Mouse (Mus musculus) layer of hippocampus, adult 8-10 months (tissue): Measurements from ENCODE around the gene Tcp11l1. TPM values are rescaled to one million over a fixed set of nuclear protein-coding genes. Genes with fewer than 3 reads are reported as not detected.

Source experiments
- DNase-seq, 2 experiments: peaks; one replicate each; pipeline ENCODE4 v3.0.0; 2022; ENCODE audit warnings: low spot score in 2 of 2
- total RNA-seq, 4 experiments: library from RNA; stranded (reverse); gene quantifications; 2 replicates each; pipeline ENCODE4 v1.2.4; 2022

Tcp11l1 gene
- total RNA-seq: 10 to 100 TPM; 39.0 to 53.4 (median 42.7) TPM

DNA sequence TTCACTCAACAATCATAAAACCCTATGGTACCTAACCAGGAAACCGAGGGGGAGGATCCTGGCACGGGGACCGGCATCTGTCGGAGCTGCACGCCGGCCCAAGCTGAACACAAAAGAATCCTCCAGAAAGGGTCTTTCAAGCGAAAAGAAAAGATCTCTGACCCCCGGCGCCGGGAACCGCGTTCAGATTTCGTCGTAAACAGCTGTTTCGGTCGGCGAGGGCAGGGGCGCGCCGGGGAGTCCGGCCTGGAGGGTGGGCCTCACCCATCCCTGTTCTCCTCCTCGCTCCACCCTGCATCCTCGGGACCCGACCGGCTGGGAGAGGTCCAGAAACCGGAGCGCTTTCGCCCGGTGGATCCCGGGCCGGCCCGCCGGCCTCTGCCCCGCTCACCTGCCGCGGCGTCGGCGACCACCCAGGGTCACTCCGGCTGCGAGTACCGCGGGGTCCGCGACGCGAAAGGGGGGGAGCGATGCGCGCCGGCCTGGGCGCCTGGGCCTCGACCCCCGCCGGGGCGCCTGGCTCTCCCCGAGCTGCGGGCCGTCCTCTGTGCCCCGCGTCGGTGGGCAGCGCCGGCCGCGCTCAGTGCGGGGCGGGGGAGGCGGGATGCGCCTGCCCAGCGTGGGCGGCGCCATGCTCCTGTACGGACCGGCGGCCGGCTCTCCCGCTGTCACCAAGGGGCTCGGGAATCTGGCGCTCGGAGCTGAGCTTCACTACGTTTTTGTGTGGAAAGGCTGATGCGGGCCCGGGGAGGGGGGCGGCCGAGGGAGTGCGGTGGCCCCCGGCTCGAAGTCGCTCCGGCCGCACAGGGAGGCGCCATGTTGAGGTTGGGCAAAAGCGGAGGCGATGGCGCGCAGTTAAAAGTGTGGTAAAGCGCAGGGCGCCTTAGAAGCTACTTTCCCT is at the start of gene Tcp11l1:
Gene Tcp11l1 (minus strand): TSS at position 585 of the 901 bp plus-strand sequence.
- DNase-seq: peak; percentile 52 to 72

DNA sequence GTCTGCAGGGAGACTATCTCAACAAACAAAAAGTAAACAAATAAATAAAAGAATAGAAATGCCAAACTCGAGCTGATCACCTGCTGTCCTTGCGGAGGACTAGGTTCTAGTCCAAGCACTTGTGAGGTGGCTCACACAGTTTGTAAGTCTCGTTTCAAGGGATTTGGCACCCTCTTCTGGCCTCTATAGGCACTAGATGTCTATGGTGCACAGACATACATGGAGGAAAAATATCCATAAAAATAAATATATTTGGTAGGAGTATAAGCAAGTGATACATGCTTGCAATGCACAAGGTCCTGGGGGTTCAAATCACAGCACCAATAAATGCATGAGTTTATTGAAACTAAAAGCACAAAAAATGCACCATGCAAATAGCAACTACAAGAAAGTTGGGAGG is 38.6 kb upstream of the Tcp11l1 start:
- no peak for DNase-seq

DNA sequence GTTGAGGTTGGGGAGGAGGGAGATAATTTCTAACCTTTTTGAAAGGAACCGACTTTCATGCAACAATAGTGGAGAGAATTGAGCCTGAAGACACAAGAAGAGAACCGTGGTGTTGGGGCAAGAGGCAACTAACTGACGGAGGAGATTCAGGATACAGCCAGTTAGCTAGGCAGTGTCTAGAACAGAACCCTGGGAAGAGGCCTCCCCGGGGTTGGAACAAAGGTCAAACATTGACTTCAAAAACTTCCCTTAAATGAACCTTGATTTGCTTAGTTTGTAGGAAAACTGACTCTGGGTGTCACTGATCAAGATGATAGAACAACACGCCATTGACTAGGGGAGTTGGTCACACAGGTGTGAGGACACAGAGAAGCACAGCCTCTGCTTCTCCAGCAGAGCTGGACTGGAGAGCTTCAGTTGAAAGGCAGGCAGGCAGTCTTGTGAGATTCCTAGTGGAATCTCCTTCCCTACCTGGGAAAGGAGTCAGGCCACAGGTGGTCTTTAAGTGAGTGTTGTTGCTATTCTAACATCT is 36.7 kb upstream of the Tcp11l1 start:
- no peak for DNase-seq

DNA sequence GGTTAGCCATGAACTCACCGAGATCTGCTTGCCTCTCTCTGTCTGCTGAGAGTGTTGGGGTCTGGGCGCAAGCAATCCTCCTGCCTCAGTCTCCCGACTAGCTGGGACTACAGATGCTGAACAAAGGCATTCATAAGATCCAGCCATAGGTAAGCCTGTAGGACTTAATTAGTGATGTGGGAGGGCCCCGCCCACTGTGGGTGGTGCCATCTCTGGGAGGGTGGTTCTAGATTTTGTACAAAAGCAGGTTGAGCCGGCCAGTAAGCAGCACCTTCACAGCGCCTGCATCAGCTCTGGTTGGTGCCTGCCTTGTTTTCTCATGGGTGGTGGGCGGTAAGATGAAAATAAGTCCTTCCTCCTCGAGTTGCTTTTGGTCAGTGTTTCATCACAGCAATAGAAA is 34.3 kb upstream of the Tcp11l1 start:
- no peak for DNase-seq

DNA sequence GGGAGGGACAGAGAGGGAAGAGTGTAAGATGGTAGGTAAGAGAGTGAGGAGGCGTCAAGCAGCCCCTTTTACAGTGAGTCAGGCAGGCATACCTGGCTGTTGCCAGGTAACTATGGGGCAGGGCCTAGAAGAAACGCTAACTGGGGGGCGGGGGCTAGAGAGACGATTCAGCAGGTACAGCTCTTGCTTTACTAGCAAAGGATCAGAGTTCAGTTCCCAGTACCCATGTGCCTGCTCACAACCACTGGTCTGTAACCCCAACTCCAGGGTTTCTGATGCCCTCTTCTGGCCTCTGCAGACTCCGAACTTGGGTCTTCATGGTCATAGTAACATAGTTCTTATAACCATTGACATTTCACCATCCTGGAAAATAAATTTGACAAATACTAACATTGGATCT is 32.0 kb upstream of the Tcp11l1 start:
- no peak for DNase-seq

DNA sequence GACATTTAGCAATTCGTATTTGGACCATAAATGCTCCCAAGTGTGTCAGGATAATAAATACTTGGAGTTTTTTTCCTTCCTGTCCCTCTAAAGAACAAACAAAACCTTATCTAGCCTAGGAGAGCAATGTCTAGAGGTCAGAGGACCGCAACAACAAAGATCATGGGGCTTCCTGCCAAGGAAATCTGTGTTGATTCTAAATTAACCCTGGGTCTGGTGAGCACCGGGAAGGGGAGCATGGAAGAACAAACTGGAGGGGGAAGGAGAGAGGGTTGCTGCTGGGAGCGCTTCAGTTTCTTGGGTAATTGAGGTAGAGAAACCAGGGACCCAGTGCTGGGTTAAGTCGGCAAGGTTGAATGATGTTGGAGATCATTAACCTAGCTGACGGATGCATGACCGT is 31.2 kb upstream of the Tcp11l1 start:
- no peak for DNase-seq

DNA sequence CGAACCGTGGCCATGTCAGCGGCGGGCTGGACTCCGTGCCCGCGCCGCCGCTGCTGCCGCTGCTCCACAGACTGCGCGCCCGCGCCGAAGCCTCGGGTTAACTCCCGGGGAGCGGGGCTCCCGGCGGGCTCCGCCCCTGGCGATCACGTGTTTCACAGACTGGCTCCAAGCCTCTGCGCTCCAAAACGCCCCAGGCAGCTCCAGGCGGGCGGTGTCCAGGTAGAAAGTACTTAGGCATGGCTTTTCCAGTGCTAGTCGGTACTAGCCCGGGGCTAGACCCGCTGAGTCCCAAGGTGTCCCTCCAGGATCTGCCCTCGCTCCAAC is 30.7 kb upstream of the Tcp11l1 start, which contains the start of gene Depdc7:
Gene Depdc7 (minus strand): TSS at position 138 of the 324 bp plus-strand sequence.
- DNase-seq: peak; percentile 72 to 79

DNA sequence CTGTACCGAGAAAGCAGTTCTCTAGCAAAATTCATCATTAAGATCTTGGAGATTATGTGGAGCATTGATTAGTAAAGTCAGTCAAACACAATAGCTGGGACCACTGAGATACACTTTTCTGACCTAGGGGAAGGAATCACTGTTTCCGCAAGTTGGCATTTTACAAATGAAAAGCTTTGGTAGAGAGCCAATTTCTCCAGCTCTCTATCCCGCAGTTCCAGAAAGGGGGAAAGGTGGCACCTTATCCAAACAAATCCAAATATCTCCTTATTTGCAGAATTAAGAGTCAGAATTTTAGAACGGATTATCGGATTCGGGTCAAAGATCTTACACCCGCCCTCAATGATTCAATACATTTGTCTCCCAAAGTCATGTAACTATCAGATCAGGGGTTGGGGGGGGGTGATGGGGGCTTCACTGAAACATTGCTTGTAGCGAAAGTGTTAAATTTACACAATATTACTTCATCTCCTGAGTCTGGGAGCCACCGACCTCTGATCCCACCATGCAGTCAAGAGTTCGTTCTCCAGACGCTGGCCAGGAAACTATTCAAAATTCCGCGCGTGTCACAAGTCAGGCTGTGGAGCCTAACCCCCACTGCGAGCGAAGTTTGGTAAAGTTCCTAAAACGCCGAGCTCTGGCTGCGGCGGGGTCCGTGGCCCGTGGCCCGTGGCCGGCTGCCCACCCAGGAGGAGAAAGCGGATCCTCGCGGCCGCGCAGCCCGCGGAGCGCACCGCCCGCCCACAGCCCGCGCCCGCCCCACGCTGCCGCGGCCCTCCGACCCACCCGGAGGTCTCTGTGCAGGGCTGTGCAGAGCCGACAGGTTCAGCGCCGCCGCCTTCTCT is 30.1 kb upstream of the Tcp11l1 start:
- DNase-seq: no peak

DNA sequence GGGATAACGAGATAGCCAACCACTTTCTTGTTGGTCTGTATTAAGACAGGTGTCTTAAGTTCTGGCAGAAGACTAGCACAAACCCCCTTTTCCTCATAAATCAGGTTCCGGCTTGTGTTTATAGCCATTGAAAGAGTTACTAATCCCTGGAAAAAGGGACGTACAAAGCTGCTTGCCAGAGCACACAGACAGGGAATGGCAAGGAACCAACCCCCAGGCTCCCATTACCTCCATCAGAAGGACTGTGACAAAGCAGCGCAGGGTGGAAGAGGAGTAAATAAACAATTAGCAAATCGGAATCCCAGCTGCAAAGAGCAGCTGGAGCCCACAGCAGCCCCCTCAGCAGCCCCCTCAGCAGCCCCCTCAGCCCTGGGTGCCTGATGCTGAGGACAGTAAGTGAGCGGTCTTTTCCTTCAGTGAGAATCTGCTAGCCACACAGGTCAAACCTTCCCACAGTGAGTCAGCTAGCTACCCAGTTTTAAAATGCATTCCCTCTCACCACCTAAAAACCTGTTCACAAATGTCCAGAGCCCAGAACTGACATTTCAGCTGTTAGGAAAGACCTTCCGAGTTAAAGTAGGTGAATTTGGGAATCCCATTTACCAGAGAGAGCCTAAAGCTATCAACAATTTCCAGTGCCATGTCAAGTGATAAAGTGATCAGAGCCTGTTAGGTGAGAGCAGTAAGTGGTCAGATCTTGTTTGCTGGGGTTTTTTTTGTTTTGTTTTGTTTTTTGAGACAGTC is 29.2 kb upstream of the Tcp11l1 start:
- no peak for DNase-seq

DNA sequence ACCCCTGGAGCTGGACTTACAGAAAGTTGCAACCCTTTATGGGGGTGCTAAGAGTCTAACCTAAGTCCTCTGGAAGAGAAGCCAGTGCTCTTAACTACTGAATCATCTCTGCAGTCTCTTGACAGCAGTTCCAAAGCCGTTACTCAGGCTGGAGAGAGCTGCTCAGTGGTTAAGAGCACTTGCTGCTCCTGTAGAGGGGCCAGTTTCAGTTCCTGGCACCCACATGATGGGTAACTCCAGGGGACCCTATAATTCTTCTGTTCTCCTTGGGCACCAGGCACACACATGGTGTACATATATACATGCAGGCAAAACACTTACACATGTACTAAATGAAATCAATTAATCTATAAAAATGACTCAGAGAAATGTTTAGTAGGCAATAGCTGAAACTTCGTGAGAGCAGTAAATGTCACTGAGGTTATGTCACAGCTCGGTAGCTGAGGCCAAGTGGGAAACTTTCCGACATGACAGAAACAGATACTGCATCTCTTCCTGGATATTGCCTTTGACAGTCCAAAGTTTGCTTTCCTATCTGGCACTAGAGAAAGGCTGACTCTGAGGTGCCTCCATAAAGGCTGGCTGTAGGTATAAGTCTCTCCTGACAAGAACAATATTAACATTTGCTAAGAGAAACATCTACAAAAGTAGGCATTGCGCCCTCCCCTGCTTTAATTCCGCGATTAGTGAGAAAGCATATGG is 28.4 kb upstream of the Tcp11l1 start:
- no peak for DNase-seq

DNA sequence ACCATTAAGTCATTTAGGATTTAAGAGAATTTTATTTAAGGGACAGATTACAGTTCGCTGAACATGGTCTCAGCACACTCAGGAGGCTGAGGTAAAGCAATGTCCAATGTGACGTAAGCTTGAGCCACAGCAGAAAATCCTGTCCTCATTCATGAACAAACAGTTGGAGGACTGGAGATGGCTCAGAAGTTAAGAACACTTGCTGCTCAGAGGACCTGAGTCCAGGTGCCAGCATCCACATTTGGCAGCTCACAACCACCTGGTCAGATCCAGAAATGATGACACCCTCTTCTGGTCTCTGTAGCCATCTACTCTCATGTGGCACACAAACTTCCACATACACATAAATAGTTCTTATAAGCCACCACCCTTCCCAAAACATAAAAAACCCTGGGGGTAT is 27.7 kb upstream of the Tcp11l1 start:
- no peak for DNase-seq

DNA sequence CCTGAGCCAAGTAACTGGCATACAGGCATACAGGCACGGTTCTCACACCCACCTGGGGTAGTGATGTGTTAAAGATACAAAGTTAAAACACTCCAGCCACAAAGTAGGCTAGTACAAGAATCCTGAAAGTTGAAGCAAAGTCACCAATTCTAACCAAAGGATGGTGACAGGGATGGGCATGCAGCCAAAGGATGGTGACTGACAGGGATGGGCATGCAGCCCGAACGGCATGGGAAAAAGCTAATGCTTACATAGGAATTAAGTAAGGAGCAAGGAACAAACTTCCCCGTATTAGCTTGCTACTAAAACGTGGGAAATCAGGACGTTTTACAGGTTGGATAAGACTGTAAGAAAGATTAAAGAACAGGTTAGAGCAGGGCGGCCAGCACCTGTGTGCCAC is 24.3 kb upstream of the Tcp11l1 start:
- DNase-seq: no peak

DNA sequence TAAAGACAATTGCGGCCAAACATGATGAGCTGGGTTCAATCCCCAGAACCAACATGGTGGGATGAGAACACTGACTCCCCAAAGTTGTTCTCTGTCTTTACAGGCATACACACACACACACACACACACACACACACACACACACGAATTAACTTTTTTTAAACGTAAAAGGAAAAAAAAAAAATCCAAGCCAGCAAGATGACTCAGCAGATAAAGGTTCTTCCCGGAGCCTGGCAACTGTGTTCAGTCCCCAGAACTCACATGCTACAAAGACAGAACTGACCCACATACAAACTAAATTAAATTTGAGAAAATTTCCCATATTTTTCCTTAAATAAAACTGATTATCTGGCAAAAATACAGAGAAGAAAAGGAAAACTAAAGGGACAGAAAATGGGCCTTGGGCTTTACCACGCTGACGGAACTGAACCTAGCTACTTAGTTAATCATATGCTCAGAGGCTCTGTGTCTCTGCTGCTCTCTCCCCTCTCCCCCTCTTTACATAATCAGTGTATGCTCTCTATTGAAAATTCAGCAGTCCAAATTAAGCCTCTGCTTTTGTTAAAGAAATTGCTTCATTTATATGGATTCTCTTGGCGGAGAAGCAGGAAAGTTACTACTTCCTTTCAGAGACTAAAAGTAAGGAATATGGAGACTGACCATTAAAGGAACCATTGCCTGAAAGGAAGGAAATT is 20.7 kb upstream of the Tcp11l1 start:
- DNase-seq: no peak

DNA sequence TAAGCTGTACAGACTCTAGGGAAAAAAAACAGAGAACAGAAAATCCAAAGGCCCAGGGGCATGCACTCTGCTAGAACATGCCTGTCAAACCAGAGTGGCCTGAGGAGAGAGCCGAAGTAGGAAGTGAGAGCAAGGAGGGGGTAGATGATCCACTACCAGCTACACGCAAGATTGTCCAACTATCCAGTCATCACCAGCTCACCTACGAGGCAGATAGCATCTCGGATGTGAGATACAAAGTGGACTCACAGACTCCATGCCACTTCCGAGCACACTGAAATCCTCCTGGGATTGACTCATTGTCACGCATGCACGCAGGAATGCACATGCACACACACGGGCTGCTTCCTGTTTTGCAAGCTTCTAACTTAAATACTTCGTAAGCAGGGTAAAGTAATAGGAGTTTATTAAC is 20.1 kb upstream of the Tcp11l1 start:
- no peak for DNase-seq

DNA sequence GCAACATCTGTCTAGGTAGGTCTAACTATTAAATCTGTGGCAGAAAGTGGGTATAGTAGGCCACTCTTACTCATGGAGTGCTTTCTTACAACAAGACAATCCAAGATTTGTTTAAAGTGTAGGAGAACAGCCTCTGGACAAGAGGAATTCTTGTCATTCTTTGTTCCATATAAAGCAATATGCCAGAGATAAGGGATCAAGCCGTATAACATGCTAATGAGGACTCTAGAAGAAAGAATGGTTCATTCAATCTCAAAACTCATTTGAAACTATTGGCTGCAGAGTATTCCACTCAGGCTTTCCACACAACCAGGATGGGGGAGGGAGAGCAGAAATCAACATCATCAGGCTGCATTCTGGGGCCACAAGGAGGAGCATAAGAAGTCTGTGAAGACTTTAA is 15.4 kb upstream of the Tcp11l1 start:
- DNase-seq: no peak

DNA sequence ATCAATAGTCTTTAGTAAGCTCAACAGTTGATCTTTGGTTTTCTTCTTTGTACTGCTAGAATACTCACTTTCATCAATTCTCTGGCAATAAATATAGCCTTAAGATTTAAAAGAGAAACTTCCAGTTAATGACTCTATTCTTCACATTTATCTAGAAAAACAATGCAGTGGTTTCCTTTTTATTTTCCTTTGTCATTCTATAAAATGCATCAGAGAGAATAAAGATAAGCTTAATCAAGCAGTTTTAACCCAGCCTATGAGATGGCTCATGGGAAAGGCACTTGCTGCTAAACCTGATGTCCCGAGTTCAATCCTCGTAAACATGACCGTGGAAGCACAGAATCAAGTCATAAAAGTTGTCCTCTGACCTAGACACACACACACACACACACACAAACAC is 10.1 kb upstream of the Tcp11l1 start:
- DNase-seq: no peak

DNA sequence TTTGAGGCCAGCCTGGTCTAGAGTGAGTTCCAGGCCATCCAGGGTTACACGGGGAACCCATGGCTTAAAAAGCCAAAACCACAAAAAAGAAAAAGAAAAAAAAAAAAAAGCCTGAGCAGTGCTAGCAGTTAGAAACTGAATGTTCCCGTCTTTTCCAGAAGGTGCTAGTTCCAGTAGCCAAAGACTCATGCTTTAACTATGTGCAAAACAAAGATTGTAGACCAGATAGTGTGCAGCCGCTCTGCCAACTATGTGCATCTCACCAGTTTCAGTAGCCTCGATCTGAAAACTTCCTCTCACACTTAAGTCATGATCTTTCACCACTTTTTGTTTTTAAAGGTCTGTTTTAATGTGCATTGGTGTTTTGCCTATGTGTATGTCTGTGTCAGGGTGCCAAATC is 5.9 kb upstream of the Tcp11l1 start:
- no peak for DNase-seq

DNA sequence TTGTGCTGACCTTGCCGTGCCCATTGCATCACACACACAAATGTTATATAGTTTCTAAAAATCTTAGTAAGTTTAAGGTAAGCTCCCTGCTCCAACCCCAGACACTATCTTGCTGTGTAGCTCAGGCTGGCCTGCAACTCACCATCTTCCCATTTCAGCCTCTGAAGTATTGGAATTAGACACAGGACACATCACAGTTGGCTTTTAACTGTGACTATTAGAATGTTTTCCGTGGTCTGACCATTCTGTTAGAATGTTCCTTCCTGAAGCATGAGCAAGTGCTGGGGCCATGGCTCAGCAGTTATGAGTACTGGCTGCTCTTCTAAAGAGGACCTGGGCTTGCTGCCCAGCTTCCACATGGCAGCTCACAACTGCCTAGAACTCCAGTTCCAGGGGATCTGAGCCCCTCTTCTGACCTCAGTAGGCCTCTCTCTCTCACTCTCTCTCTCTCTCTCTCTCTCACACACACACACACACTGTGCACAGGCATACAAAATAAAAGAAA is 5.3 kb upstream of the Tcp11l1 start:
- no peak for DNase-seq

DNA sequence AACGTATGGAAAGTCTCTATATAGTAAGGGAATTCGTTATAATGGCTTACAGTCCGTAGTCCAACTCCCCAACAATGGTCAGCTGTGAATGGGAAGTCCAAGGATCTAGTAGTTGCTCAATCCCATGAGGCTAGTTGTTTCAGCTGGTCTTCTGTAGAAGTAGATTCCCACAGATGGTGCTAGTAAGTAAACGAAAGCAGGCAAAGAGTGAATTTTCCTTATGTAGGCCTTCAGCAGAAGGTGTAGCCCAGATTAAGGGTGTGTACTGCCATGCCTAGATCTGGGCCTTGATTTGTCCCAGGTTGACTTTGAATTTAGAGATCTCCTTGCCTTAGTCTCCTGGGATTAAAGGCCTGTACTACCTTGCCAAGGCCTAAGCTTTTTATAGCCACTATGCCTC is 4.3 kb upstream of the Tcp11l1 start, which contains the start of gene Pin1rt1:
Gene Pin1rt1 (minus strand): TSS at position 101 of the 400 bp plus-strand sequence.
- DNase-seq: no peak

DNA sequence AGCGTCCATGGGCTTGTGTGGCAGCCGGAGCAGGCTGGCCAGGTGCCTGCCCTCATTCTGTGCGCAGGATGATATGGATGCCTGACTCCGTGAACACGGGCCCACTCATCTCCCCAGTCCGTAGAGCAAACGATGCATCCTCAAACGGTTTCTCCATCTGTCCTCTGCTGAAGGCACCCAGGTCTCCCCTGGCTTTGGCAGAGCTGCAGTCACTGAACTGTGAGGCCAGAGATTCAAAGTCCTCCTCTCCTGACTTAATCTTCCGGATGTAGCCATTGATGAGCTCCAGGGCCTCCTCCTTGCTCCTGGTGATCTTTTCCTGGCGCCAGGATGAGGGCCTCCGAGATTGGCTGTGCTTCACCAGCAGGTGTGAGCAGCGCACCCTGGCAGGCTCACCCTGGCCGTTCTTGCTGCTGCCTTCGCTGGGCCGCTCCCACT is 2.3 kb upstream of the Tcp11l1 start:
- no peak for DNase-seq
